Mouse (Mus musculus) kidney, postnatal 10 days (tissue): ENCODE measurements around the gene Chic1.

Source experiments
- DNase-seq: peaks from one replicate; pipeline ENCODE4 v3.0.0; 2021; ENCODE audit warnings: mixed read lengths

Gene Chic1

DNA sequence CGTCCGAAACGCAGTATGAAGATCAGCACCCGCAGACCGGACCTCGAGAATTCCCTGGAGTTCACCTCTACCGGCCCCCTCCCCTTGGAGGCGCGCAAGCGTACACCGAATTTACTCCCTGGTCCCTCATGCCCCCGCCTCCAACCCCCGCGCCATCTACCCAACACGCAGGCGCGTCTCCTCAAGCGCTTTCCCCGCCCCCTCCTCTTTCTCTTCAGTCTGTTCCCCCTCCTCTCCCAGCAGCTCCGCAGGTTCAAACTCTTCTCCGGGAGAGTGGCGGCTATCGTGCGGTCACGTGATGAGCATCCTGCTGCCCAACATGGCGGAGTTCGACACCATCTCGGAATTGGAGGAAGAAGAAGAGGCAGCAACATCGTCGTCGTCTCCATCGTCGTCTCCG lies at the start of gene Chic1:
Gene Chic1 (plus strand): TSS at position 190 of the 400 bp plus-strand sequence.
- peak; percentile 88 for DNase-seq

DNA sequence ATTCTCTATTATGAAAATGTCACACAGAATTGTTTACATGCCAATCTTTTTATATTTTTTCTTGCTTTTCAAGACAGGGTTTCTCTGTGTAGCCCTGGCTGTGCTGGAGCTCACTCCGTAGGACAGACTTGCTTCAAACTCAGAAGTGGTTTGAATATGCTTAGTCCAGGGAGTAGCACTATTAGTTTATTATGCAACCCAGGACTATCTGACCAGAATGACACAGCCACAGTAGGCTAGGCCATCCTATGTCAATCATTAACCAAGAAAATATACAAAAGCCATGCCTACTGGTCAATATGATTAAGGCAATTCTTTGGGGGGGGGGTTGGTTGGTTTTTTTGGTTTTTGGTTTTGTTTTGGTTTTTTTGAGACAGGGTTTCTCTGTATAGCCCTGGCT lies 48.0 kb upstream of the Chic1 start:
- no peak for DNase-seq

DNA sequence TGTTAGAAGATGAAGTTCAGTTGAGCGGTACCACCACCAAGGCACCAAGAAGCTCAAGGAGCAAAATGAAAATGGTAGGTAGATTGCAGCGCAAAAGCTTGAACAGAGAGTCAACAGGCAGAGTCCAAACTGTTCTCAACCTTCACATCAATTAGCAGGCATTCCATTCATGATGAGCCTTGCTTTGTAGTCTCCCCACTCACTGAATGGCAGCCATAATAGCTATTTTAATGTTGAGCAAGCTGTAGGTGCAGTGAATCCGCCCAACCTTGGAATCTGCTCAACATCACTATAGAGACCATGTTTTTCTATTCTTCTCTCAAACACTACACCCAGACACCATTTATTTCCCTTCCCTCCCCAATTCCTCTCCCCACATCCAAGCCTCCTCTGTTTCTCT lies 44.6 kb upstream of the Chic1 start:
- DNase-seq, result no peak

DNA sequence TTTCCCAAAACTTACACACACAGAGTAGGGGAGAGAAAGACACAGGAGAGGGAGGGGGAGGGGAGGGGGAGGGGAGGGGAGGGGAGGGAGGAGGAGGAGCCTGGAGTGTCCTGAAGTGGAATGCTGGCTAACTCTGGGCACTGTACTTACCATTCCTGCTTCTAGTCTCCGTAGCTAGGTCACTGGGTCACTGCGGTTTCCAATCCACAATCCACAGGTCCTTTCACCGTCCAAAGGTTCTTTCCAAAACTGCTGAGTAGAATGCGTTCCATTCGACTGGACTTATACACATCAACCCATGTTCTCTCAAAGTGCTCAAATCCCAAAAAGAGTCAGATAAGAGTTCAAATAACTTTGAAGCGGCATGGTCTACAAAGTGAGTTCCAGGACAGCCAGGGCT lies 42.1 kb upstream of the Chic1 start:
- DNase-seq, result peak; percentile 4

DNA sequence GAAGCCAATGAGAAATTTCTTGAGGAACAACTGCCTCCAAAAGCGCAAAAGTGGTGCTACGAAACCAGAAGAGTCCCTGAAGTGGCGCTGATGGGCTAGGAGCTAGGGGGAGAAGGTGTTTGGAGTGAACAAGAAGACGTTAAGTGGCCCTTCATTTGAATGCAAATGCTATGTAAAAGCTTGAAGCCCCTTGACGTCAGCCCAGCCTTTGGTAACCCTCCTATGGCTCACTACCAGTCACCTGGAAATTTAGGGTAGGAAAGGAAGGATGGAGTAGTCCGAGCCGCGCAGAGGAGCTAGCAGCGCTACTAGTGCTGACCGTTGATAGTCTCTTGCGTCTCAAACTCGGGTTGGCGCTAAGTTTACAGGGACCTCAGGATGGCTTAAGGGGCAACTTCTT lies 35.1 kb upstream of the Chic1 start, which contains the start of gene Cdx4:
Gene Cdx4 (plus strand): TSS at position 253 of the 400 bp plus-strand sequence.
- no peak for DNase-seq

DNA sequence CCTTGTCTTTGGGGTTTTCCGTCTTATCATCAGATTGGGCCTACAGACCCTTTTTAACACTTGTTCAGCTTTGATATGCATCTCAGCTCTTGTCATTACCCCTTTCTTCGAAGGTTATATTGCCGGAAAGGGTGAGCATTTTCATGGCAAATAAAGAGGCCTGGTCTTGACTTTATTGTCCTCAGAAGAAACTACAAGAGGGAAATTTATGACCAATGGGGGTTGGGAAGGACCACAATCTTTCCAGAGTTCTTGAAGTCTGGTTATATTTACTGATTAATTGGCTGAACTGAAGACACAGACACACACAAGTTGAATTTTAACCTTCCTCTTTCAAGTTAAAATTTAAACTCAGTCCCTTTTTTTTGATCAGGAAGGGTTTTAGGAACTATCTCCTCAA lies 30.4 kb upstream of the Chic1 start:
- DNase-seq, result no peak

DNA sequence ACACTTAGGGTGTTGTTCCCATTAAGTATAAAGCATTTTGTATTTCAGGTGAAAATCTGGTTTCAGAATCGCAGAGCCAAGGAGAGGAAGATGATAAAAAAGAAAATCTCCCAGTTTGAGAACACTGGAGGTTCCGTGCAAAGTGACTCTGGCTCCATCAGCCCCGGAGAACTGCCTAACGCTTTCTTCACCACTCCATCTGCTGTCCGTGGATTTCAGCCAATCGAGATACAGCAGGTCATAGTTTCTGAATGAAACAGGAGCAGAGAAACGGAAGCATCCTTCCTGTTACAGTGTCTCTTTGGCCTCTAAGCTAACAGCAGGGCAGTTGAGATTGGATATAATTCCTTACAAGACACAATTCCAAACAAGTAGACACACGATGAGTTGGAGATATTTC lies 26.9 kb upstream of the Chic1 start:
- no peak for DNase-seq

DNA sequence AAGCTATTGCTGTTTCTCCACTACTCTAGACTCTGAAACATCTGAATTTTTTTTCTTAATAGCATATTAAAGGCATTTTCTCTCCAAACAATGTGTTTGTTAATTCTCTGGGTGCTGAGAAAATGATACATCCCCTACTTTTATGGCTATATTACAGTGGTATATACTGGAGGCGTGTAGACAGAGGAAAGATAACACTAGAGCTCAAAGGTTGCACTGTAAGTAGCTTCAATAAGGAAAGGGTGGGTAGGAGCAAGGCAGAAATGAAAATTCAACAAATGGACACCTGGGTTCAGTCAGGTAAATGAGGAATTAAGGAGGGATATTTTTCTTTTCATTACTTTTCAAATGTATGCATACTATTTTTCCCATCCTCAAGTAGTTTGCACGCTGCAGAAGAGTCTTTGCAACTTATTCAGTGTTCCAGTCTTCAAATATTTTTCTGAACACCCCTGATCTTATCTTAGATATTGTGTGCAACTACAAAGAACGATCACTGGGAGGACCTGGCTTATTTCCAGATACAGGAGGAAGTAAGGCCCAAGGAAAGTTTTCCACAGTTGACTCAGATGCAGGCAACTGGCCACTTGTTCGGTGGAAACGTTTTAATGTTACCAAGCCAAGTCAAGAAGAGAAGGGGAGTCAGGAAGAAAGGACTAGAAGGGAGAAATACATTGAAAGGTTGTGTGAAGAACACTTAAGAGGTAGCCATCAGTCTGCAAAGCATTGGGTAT lies 25.0 kb upstream of the Chic1 start:
- no peak for DNase-seq

DNA sequence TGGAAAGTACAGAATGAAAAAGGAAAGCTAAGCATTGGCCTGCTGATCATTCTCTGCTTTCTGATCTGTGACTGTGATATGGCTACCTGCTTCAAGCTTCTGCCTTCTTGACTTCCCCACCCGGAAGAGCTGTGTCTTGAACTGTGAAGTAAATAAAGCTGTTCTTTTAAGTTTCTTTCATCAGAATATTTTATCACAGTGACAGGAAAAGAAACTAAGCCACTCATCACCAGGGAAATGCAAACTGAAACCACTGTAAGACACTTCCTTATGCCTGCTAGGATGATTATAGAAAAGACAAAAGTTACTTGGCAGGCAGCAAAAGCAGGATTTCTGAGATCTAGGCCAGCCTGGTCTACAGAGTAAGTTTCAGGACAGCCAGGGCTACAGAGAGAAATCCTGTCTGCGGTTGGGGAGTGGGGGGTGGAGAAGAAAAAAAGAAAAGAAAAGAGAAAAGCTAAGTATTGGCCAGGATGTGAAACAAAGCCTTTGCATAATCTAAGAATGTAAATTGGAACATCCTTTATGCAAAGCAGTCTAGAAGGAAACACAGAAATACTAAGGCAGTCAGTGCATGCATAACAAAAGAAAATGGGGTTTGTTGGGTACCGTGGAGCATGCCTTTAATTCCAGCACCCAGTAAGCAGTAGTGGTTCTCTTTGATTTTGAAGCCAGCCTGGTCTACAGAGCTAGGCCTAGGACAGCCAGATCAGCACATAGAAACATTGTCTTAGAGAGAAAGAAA lies 14.7 kb upstream of the Chic1 start:
- DNase-seq, result no peak

DNA sequence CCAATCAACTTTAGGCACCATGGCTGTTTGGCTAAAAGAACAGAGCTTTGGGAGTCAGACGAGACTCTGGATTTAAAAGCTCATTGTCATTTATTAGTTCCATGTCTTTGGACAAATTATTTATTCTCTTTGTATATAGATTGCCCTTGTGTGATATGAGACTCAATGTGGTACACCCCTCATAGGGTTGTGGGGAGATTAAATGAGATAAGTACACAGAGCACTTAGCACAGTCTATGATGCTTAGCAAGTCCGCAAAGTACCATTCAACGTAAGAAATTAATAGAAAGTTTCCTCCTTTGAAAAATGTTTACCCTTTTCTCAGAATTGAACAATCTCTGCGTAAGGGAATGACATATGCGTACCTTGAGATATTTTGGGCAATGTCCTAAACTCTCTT lies 492 bp upstream of the Chic1 start:
- DNase-seq, result no peak

DNA sequence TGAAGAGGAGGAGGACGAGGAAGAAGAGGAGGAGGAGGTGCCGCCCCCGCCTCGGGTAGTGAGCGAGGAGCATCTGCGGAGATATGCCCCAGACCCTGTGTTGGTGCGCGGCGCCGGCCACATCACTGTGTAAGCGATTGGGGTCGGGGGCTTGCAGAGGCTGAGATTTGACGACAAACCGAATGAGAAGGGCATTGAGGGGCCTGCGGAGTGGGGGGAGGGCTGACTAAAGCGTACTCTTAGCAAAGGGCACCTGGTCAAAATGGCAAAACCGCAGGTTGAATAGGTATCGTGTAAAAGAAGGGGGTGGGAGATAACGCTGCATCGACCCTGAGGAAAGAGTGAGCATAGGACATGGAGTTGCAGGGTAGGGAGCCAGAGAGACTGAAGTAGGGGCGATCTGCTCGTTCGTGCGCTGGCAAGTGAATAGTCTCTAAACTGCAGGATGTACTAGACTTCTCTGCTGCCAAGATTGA lies 523 bp downstream of the Chic1 start:
- peak; percentile 26 for DNase-seq

DNA sequence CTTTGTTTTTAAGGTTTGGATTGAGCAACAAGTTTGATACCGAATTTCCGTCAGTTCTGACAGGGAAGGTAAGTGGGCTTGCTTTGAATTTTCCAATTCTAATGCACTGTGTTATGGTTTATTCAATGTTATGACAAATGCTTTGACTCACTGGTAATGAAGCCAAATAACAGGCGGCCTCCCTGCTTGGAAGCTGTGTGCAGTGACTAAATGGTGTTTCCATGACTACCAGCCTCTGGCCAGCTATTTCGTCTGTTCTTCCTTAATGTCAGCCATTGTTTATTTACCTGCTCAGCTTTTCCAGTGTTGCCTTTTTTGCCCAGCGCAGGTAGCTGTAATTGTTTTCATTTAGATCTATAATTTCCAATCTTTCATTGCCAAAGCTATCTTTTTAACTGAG lies 9.9 kb downstream of the Chic1 start:
- DNase-seq, result no peak

DNA sequence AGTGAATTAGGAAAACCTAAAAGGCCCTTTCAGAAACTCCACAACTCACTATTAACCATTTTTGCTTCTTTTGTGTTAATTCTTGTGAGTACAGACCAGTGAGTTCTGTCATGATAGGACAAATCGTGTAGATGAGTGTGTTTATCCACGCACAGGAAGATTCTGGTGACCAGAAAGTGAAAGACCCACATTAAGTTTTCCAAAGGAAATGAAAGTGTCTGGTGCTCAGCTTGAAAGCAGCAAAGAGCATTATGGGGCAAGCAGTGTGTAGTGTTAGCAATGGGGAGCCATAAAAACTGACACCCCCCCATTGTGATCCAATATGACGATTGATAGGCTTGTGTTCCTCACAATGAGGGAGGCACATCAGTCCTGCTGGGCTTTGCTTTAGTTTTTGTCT lies 12.4 kb downstream of the Chic1 start:
- DNase-seq, result no peak

DNA sequence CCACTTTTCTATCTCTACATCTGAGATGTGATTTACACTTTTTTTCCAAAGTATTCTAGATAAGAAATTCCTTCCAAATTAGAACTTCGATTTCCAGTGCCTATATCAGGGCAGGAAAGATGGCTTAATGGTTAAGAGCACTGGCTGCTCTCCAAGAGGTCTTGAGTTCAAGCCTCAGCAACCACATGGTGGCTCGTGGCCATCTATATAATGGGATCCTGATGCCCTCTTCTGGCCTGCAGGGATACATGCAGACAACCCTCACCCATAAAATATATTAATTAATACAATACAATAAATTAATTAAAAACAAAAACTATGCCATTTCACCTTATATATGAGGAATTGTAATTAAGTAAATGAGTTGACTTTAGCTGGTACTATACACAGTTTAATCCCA lies 14.9 kb downstream of the Chic1 start:
- DNase-seq, result peak; percentile 13

DNA sequence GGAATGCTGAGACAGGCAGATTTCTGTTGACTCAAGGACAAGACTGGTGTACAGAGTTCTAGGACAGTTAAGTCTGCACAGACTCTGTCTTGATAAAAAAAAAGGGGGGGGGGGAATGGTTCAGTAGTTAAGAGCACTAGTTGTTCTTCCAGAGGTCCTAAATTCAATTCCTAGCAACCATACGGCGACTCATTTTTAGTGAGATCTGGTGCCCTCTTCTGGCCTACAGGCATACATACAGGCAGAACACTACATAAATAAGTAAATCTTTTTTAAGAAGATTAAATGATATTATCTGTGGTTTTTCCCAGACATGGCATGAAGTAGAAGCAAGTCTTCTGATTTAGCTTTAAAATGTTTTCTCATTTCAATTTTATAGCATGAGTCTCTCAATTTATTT lies 15.4 kb downstream of the Chic1 start:
- DNase-seq, result peak; percentile 7

DNA sequence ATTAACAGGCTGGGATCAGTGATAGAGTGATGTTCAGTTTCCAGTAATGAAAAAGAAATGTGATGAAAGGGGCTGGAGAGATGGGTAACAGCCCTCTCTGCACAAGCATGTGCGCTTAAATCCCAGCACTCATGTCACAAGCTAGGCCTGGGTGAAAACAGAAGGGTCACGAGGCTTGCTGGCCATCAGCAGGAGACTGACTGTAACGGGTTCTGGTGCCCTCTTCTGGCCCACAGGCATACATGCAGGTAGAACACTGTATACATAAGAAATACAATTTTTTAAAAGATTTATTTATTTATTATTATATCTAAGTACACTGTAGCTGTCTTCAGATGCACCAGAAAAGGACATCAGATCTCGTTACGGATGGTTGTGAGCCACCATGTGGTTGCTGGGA lies 18.0 kb downstream of the Chic1 start:
- DNase-seq, result peak; percentile 24

DNA sequence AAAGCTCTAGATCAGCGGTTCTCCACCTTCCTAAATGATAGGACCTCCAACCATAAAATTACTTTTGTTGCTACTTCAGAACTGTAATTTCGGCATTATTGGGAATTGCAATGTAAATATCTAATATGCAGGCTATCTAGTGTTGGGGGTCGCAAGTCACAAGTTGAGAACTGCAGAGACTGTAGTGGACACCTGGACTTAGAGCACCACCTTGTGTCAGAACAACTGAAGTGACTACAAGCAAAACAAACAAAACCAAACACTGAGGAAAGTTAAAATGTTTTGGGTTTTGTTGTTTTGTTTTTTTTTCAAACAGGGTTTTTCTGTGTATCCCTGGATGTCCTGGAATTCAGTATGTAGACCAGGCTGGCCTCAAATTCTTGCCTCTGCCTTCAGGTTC lies 28.3 kb downstream of the Chic1 start:
- no peak for DNase-seq

DNA sequence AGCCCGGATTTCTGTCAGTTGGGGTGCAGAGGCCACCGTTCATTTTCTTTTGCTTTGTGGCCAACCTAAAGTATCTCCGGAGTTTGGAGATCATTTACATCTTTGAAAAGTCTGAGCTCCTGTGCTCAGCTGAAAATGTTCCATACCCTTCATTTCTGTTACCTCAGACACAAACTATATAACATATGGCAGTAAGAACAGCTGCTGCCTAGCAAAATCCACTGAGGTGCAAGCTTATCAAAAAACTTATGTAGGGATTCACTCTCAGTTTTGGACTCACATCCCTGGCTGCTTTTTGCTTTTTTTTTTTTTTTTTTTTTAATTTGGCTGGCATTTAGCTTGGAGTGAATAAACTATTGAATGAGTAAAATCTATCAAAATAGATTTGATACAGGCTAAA lies 31.9 kb downstream of the Chic1 start:
- DNase-seq, result no peak

DNA sequence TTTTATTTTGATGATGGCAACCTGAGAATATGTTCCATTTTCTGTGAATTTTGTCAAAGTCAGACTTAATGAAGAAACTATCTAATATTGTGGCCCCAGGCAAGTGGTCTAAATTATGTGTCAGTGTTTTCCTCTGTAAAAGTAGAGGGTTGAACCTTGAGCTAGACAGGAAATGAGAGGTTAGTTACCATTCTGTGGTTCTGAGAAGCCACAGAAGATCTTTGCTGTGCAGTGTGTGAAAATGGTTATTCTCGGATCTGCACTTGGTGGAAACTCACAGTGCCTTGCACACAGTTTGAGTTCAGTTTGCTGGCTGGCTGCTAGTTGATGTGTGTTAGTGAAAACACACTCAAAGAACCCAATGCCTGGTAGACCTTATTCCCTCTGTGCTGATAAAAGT lies 37.6 kb downstream of the Chic1 start:
- DNase-seq, result no peak

DNA sequence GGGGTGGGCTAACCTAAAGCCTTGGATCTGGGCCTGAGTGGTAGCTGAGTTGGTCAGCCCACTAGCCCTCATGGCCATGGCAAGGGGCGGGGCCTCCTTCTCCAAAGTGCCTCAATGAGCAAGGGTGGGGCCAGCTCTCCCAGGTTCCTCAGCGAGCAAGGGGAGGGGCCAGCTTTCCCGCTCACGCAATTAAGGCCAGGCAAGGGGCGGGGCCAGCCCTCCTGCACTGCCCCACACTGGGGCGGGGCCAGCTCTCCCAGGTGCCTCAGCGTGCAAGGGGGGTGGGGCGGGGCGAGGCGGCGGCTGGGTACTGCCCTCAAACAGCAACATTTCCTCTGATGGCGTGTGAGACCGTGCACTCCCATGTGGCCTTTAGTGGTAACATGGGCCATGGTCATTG lies 48.7 kb downstream of the Chic1 start:
- DNase-seq, result peak; percentile 4

DNA sequence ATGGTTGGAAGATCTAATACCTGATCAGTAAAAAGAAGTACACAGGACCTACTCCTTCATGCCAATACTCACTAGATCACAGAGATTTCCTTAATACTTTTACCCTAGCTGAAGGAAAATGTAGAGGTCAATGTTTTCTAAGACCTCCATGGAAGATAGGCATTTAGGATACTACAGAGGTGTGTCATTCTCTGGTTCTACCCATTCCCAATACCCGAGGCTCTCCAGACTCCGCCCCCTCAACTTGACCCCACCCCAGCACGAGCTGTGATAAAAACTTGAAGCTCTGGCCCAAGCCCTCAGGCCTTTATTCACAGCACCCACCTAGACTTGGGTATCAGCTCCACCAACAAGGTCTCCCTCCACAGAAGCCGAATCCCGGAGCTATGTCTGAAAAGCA lies 57.9 kb downstream of the Chic1 start, which contains the start of gene Tsx:
Gene Tsx (plus strand): TSS at position 301 of the 400 bp plus-strand sequence.
- DNase-seq, result no peak

DNA sequence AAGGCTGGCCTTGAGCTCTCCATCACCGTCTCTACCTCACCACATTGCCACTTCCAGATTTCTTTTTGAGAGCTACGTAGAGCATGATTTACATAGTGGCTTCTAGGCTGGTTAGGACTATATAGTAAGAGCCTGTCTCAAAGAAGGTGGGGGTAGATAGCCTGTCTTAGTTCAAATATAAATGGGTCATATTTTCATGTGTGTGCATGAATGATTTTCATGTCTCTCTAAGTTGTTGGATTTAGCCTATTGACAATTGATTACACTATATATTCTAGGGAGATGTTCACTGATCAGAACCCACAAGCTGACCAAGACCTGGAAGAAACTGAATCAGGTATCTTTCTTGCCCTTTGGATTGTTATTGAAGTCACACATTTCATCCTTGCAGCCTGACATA lies 65.4 kb downstream of the Chic1 start, which contains the start of gene Gm26992:
Gene Gm26992 (plus strand): TSS at position 301 of the 400 bp plus-strand sequence.
- DNase-seq, result no peak

DNA sequence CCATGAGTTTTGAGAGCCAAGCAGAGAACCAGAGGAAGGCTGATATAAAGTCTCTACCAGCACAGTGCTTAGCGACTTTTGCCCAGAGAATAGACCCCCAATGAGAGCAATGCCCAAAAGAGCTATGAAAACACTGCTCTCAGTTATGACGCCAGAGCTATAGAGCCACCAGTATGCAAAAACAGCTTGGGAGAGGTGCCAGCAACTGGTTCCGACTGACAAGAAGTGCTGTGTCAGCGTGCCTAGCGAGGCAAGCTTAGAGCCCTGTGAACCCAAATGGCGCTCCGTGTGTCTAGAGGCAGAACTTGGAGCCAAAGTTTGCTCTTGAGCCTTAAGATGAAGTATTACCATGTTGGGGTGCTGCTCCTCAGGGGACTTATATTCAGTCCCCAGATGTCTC lies 71.4 kb downstream of the Chic1 start:
- no peak for DNase-seq

DNA sequence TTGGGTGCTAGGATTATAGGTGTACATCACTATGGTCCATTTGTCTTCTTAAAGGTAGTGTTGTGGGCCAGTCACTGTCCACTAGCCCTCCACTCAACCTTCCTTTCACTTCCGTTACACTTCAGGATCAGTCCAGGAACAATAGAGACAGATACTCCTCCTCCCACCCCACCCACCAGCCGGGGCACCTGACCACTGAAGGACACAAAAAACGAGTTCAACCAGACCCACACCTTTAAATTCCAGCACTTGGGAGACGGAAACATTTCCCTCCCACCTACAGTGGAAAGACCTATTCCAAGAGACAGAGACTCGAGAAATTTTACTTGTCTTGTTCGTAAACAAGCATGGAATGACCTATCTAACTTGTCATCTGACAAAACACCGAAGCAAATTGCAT lies 76.0 kb downstream of the Chic1 start:
- DNase-seq, result no peak
